Mouse (Mus musculus): ENCODE results near the gene Gm49322. TPM values are rescaled to one million over a fixed set of nuclear protein-coding genes. Genes with fewer than 3 reads are reported as not detected.

Gm49322 gene
- polyA plus RNA-seq, 1 experiment from 2014 or later = 5.2 TPM

DNA sequence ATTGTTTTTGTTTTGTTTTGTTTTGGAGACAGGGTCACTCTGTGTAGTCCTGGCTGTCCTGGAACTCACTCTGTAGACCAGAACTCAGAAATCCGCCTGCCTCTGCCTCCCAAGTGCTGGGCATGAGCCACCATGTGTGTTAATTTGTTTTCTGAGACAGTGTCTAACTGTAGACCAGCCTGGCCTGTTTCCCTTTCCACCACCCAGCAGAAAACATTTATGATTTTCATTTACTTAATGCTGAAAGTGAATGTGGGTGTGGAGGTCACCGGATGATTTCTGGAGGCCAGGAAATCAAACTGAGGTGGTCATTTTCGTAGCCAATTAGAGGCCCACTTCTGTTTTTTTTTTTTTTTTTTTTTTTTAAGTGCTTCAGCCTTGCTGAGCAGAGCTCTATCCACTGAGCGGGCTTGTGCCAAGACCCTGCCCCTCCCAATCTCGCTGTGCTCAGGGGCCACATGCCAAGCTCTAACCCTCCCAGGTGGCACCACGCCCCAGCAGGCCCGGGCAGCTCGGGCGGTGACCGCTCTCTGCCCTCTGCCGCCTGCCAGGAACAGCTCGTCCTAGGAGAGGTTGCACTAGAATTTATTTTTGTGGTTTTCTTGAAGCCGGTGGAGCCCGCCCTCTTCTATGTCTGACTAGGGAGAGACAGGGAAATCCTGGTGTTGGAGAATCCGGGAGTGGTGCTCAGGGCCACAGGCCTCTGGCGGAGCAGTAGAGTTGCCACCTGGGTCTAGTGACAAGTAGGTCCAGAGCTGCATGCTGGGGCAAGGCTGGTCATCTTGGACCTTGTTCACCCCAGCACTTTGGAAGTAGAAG, 58.6 kb downstream of the Gm49322 start:
- ATAC-seq (ENCODE audit: low FRiP score) = no peak
- 51% methylated on average over 16 of the region's 16 CpGs for WGBS
- H3K4me2 ChIP-seq (replicated peaks) = 0 out of 2 replicates have a peak overlapping the region, but pooled peaks have one; percentile 13

DNA sequence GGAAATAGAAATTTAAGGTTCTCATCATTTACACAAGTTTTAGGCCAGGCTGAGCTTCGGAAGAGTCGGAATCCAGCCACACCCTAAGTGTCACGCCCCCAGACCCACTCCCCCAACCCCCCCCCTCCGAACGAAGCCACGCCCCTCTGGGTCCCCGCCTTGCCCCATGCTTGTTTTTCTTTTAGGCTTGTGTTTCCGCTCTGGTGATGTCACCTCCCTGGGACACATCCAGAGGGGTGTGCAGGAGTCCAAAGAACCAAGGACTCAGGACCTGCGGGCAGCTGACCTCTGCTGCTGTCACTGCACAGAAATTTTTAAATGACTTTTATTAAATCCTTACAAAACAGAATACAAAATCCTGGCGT, 59.2 kb downstream of the Gm49322 start:
- H3K9ac ChIP-seq = no peak overlapping the region
- no peak overlapping the region for H3K4me3 ChIP-seq
- H3K9me3 ChIP-seq (replicated peaks) = no peaks in the 10 kb centered on the region
- H3K27ac ChIP-seq = no peak overlapping the region
- 15% methylated on average over 10 of the region's 10 CpGs for WGBS
- H3K27me3 ChIP-seq = no peaks in the 10 kb centered on the region
- H3K36me3 ChIP-seq = peaks cover 48% of the 10 kb centered on the region
- H3K4me1 ChIP-seq = peaks cover 25% of the 10 kb centered on the region
- no peak for ATAC-seq (ENCODE audit: low FRiP score)
- H3K4me2 ChIP-seq (replicated peaks) = no peak overlapping the region

More for the DNA sequence above, 58.6 kb downstream of the Gm49322 start:
- H3K27me3 ChIP-seq = no peaks in the 10 kb centered on the region
- no peak overlapping the region for H3K27ac ChIP-seq
- peaks cover 42% of the 10 kb centered on the region for H3K36me3 ChIP-seq
- H3K9ac ChIP-seq = no peak overlapping the region
- H3K9me3 ChIP-seq (replicated peaks) = no peaks in the 10 kb centered on the region
- H3K4me1 ChIP-seq = peaks cover 25% of the 10 kb centered on the region
- no peak overlapping the region for H3K4me3 ChIP-seq

Small RNAs within 50 kb of the gene (microRNA-seq; reads per million reads assigned to microRNA genes)
- not detected for gene Mir6912

Other genes starting within 250 kb of the Gm49322 start
- 0.35 and 0.50 TPM in 2 replicates for gene Plk5, start 249.6 kb upstream of the Gm49322 start, polyA plus RNA-seq (2016; fragmentation: Nextera tagmentation; extraction: Ambion mirVana)
- 21.4 and 24.8 TPM in 2 replicates for gene Mex3d, start 218.4 kb upstream of the Gm49322 start, polyA plus RNA-seq (2016; fragmentation: Nextera tagmentation; extraction: Ambion mirVana)
- 275 and 296 TPM in 2 replicates for gene Mbd3, start 206.5 kb upstream of the Gm49322 start, polyA plus RNA-seq (2016; fragmentation: Nextera tagmentation; extraction: Ambion mirVana)
- 312 and 406 TPM in 2 replicates for gene Uqcr11, start 199.2 kb upstream of the Gm49322 start, polyA plus RNA-seq (2016; fragmentation: Nextera tagmentation; extraction: Ambion mirVana)
- 176 and 178 TPM in 2 replicates for gene Tcf3, start 172.4 kb upstream of the Gm49322 start, polyA plus RNA-seq (2016; fragmentation: Nextera tagmentation; extraction: Ambion mirVana)
- 1.7 and 2.3 TPM in 2 replicates for gene Onecut3, start 111.2 kb upstream of the Gm49322 start, polyA plus RNA-seq (2016; fragmentation: Nextera tagmentation; extraction: Ambion mirVana)
- gene Atp8b3, start 66.9 kb upstream of the Gm49322 start, polyA plus RNA-seq (2016; fragmentation: Nextera tagmentation; extraction: Ambion mirVana) = 0.93 and 1.1 TPM in 2 replicates
- gene Rexo1, start 44.5 kb upstream of the Gm49322 start, polyA plus RNA-seq (2016; fragmentation: Nextera tagmentation; extraction: Ambion mirVana) = 33.1 and 33.8 TPM in 2 replicates
- 7.1 and 8.1 TPM in 2 replicates for gene Klf16, start 28.7 kb upstream of the Gm49322 start, polyA plus RNA-seq (2016; fragmentation: Nextera tagmentation; extraction: Ambion mirVana)
- 112 and 118 TPM in 2 replicates for gene Abhd17a, start 15.7 kb upstream of the Gm49322 start, polyA plus RNA-seq (2016; fragmentation: Nextera tagmentation; extraction: Ambion mirVana)
- gene Scamp4, start 3.1 kb upstream of the Gm49322 start, polyA plus RNA-seq (2016; fragmentation: Nextera tagmentation; extraction: Ambion mirVana) = 60.3 and 69.4 TPM in 2 replicates
- gene Adat3, start 3.1 kb upstream of the Gm49322 start, polyA plus RNA-seq (2016; fragmentation: Nextera tagmentation; extraction: Ambion mirVana) = 4.8 and 5.5 TPM in 2 replicates
- gene Csnk1g2, start 16.8 kb downstream of the Gm49322 start, polyA plus RNA-seq (2016; fragmentation: Nextera tagmentation; extraction: Ambion mirVana) = 190 and 192 TPM in 2 replicates
- 87.8 and 96.4 TPM in 2 replicates for gene Btbd2, start 51.0 kb downstream of the Gm49322 start, polyA plus RNA-seq (2016; fragmentation: Nextera tagmentation; extraction: Ambion mirVana)
- 88.1 and 90.3 TPM in 2 replicates for gene Mknk2, start 72.1 kb downstream of the Gm49322 start, polyA plus RNA-seq (2016; fragmentation: Nextera tagmentation; extraction: Ambion mirVana)
- gene Mob3a, start 96.0 kb downstream of the Gm49322 start, polyA plus RNA-seq (2016; fragmentation: Nextera tagmentation; extraction: Ambion mirVana) = 56.5 and 62.9 TPM in 2 replicates
- gene Izumo4, start 96.2 kb downstream of the Gm49322 start, polyA plus RNA-seq (2016; fragmentation: Nextera tagmentation; extraction: Ambion mirVana) = 27.1 and 30.5 TPM in 2 replicates
- 101 TPM in 2 replicates for gene Ap3d1, start 136.2 kb downstream of the Gm49322 start, polyA plus RNA-seq (2016; fragmentation: Nextera tagmentation; extraction: Ambion mirVana)
- gene Dot1l, start 149.2 kb downstream of the Gm49322 start, polyA plus RNA-seq (2016; fragmentation: Nextera tagmentation; extraction: Ambion mirVana) = 25.9 and 27.4 TPM in 2 replicates
- 65.3 and 71.8 TPM in 2 replicates for gene Sf3a2, start 192.2 kb downstream of the Gm49322 start, polyA plus RNA-seq (2016; fragmentation: Nextera tagmentation; extraction: Ambion mirVana)
- gene Plekhj1, start 192.6 kb downstream of the Gm49322 start, polyA plus RNA-seq (2016; fragmentation: Nextera tagmentation; extraction: Ambion mirVana) = 139 TPM in 2 replicates
- gene Amh, start 199.2 kb downstream of the Gm49322 start, polyA plus RNA-seq (2016; fragmentation: Nextera tagmentation; extraction: Ambion mirVana) = not detected in 2 replicates
- gene Jsrp1, start 207.5 kb downstream of the Gm49322 start, polyA plus RNA-seq (2016; fragmentation: Nextera tagmentation; extraction: Ambion mirVana) = 0.83 and 1.7 TPM in 2 replicates
- 1,255 and 1,389 TPM in 2 replicates for gene Oaz1, start 220.6 kb downstream of the Gm49322 start, polyA plus RNA-seq (2016; fragmentation: Nextera tagmentation; extraction: Ambion mirVana)
- gene Lingo3, start 238.0 kb downstream of the Gm49322 start, polyA plus RNA-seq (2016; fragmentation: Nextera tagmentation; extraction: Ambion mirVana) = 0.74 and 0.94 TPM in 2 replicates
- gene Lsm7, start 249.2 kb downstream of the Gm49322 start, polyA plus RNA-seq (2016; fragmentation: Nextera tagmentation; extraction: Ambion mirVana) = 214 and 250 TPM in 2 replicates
- 56.6 and 58.8 TPM in 2 replicates for gene Sppl2b, start 249.3 kb downstream of the Gm49322 start, polyA plus RNA-seq (2016; fragmentation: Nextera tagmentation; extraction: Ambion mirVana)

Data from hindbrain, embryonic 12.5 days (tissue).